Mouse (Mus musculus) lung, adult 2 months (tissue): ENCODE data around the gene 1110008P14Rik. TPM values are rescaled to one million over a fixed set of nuclear protein-coding genes. Genes with fewer than 3 reads are reported as not detected.

ENCODE experiments used
- DNase-seq: peaks from one replicate; pipeline ENCODE4 v3.0.0; 2022
- H3K4me1 ChIP-seq: fragments of 200-500 bp; 2 replicates; pipeline ENCODE4 v1.6.1; 2011; ENCODE audit warnings: low read length; ENCODE audit not compliant: control insufficient read depth, insufficient read depth
- H3K4me3 ChIP-seq: fragments of 200-500 bp; replicated peaks from 2 replicates; pipeline ENCODE3; 2011; ENCODE audit warnings: low read depth, mild to moderate bottlenecking, control low read depth, low read length; ENCODE audit errors: extremely low read depth
- CTCF ChIP-seq: fragments of 200-500 bp; IDR thresholded peaks from 2 replicates; pipeline ENCODE4 v1.5.1; 2011; ENCODE audit warnings: mild to moderate bottlenecking, low read length, control low read depth; ENCODE audit not compliant: insufficient read depth
- POLR2A ChIP-seq: fragments of 200-500 bp; IDR thresholded peaks from 2 replicates; pipeline ENCODE4 v1.6.1; 2011; ENCODE audit warnings: low read depth, mild to moderate bottlenecking, control low read depth, low read length, borderline replicate concordance; ENCODE audit errors: extremely low read depth
- WGBS: fragments of 180-500 bp; shearing (Covaris S2); methylation state at CpG from one replicate; pipeline ENCODE4 v1.1.7; 2018; 5-methylcytosine and 5-hydroxymethylcytosine counted together
- polyA plus RNA-seq: library from polyadenylated mRNA; depleted of rRNA; stranded (reverse); fragments of >200 nt; gene quantifications from 2 replicates; pipeline ENCODE4 v1.2.3, GENCODE M21; 2012

1110008P14Rik gene
- polyA plus RNA-seq, 1 experiment, result 170 TPM

GRCm38 (mm10) chr2:32354336-32354895 lies 27.3 kb downstream of the 1110008P14Rik start:
- no peak for TF ChIP-seq CTCF
- no peak for TF ChIP-seq POLR2A
- Histone ChIP-seq H3K4me1 (peaks cover 2% of the 10 kb centered on the region; the same call in 1 of the 2 replicates), H3K4me3 (no peak overlapping the region)
- no peak for DNase-seq
- 77% methylated on average over 3 of the region's 3 CpGs for WGBS

- TF ChIP-seq CTCF (no peak), POLR2A (no peak)
- H3K4me1 ChIP-seq, result peaks cover 2% of the 10 kb centered on the region; the same call in 1 of the 2 replicates
- DNase-seq, result no peak
- H3K4me3 ChIP-seq, result no peak overlapping the region
- WGBS, result 56% methylated on average over 6 of the region's 6 CpGs
These were observed 27.9 kb downstream of the 1110008P14Rik start for GRCm38 (mm10) chr2:32353836-32354235.

- TF ChIP-seq POLR2A (no peak), CTCF (peak; percentile 58)
- peaks cover 2% of the 10 kb centered on the region; the same call in 1 of the 2 replicates for H3K4me1 ChIP-seq
- DNase-seq, result peak; percentile 92
- under 1% methylated on average over 63 of the region's 63 CpGs for WGBS
- peak within 1 kb of the TSS; percentile 62 for H3K4me3 ChIP-seq
These were observed 28.7 kb downstream of the 1110008P14Rik start, which contains the start of gene Dnm1 for GRCm38 (mm10) chr2:32353007-32353542. Gene Dnm1, minus strand, starts transcription at chr2:32353338.

GRCm38 (mm10) chr2:32352151-32353006 lies 29.4 kb downstream of the 1110008P14Rik start, which contains the start of gene Ciz1:
Gene Ciz1, plus strand, starts transcription at chr2:32352327.
- TF ChIP-seq CTCF (no peak), POLR2A (no peak)
- Histone ChIP-seq H3K4me3 (peak within 1 kb of the TSS; percentile 62), H3K4me1 (peaks cover 2% of the 10 kb centered on the region; the same call in 1 of the 2 replicates)
- no peak for DNase-seq
- WGBS, result 1% methylated on average over 40 of the region's 52 CpGs

GRCm38 (mm10) chr2:32351471-32351961 lies 30.2 kb downstream of the 1110008P14Rik start:
- TF ChIP-seq POLR2A (no peak), CTCF (no peak)
- H3K4me1 ChIP-seq, result peaks cover 2% of the 10 kb centered on the region; the same call in 1 of the 2 replicates
- no peak overlapping the region for H3K4me3 ChIP-seq
- no peak for DNase-seq
- WGBS, result 50% methylated on average over 9 of the region's 9 CpGs

GRCm38 (mm10) chr2:32350471-32351051 lies 31.2 kb downstream of the 1110008P14Rik start:
- H3K4me3 ChIP-seq, result no peak overlapping the region
- H3K4me1 ChIP-seq, result peaks cover 2% of the 10 kb centered on the region; the same call in 1 of the 2 replicates
- DNase-seq, result no peak
- 48% methylated on average over 13 of the region's 13 CpGs for WGBS
- TF ChIP-seq CTCF (no peak), POLR2A (no peak)

GRCm38 (mm10) chr2:32349625-32350255 lies 32.0 kb downstream of the 1110008P14Rik start:
- 58% methylated on average over 8 of the region's 8 CpGs for WGBS
- no peak for TF ChIP-seq CTCF
- TF ChIP-seq POLR2A, result no peak

GRCm38 (mm10) chr2:32348311-32348710 lies 33.4 kb downstream of the 1110008P14Rik start:
- 87% methylated on average over 11 of the region's 11 CpGs for WGBS
- Histone ChIP-seq H3K4me3 (no peak overlapping the region), H3K4me1 (peaks cover 2% of the 10 kb centered on the region; the same call in 1 of the 2 replicates)
- TF ChIP-seq CTCF (no peak), POLR2A (no peak)
- no peak for DNase-seq

More at GRCm38 (mm10) chr2:32349625-32350255, 32.0 kb downstream of the 1110008P14Rik start:
- DNase-seq, result no peak
- no peak overlapping the region for H3K4me3 ChIP-seq
- peaks cover 2% of the 10 kb centered on the region; the same call in 1 of the 2 replicates for H3K4me1 ChIP-seq
